Mouse (Mus musculus) E14TG2a.4 (cell line): ENCODE measurements around the gene Ston2.

Experiments used
- CTCF ChIP-seq: conservative IDR thresholded peaks from 2 replicates; pipeline ENCODE4 v1.5.1; 2014; ENCODE audit warnings: low read length
- NANOG ChIP-seq: IDR thresholded peaks from 2 replicates; pipeline ENCODE4 v1.6.1; 2014; ENCODE audit warnings: borderline replicate concordance, low read length, mixed read lengths

DNA sequence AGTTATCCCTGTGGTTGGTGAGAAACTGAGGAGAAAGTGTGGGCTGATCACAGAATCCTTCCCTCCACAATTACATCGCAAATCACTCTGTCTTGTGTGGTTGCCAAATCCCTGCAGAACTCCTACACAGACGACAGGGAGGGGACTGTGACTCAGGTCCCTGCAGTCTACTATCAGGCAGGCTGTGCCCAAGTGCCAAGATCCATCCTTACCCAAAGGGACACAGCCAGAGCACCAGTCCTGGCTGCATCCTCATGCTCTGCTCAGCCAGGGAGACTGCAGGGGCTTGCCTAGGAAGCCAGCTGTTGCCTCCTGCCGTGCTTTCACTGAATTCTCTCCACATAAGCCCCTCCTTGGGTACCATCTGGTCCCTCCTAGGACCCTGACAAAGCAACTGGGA is 77.3 kb downstream of the Ston2 start:
- TF ChIP-seq CTCF (no peak), NANOG (no peak)
